Mouse (Mus musculus): ENCODE measurements around the gene Ilk. TPM values are rescaled to one million over a fixed set of nuclear protein-coding genes. Genes with fewer than 3 reads are reported as not detected.
A peak's percentile ranks its signal among the peaks of the same experiment; 100 is the strongest.

The Ilk gene
- polyA plus RNA-seq, 1 experiment from 2014 or later, result 191 TPM

GRCm38 (mm10) chr7:105753281-105753680 is 16.9 kb downstream of the Ilk start:
- Histone ChIP-seq H3K4me2 (ENCODE audit: low read length) (no peak overlapping the region), H3K9ac (replicated peaks; ENCODE audit: low read depth, low read length) (no peak overlapping the region), H3K36me3 (ENCODE audit: control insufficient read depth, insufficient read depth) (peaks cover 53% of the 10 kb centered on the region), H3K4me1 (replicated peaks; ENCODE audit: control insufficient read depth, insufficient read depth, low read length) (peaks cover 10% of the 10 kb centered on the region), H3K9me3 (ENCODE audit: control insufficient read depth, low read length) (no peaks in the 10 kb centered on the region), H3K27me3 (replicated peaks; ENCODE audit: control insufficient read depth, insufficient read depth, low read length) (no peaks in the 10 kb centered on the region), H3K27ac (ENCODE audit: low read length) (no peak overlapping the region), H3K4me3 (replicated peaks; ENCODE audit: low read length) (no peak overlapping the region)
- no peak for ATAC-seq
- WGBS, result 93% methylated on average over 10 of the region's 10 CpGs

DNA sequence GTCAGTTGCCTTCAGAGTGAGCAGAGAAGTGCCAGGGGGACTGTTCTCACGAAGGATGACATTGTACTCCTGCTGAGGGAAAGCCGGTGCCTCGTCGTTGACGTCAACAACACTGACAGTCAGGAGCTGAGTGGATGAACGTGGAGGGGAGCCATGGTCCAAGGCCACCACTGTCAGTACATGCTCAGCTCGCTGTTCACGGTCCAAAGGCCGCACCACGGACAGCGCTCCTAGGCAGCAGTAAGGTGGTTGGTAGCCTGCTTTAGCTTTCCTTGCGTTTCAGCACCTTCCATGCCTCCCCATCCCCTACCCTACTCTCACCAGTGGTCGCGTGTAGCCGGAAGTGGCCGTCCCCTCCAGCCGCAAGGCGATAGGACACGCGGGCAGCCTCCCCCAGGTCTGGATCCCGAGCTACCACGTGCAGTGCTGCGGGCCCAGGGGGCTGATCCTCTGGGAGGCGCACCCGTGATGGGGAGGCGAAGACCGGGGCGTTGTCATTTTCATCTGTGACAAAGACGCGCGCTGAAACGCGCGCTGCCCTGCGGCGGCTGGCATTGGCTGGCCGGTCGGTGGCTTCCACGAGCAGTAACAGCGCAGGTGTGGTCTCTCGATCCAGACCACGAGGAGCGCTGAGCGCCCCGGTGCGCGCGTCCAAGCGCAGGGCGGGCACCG is 25.6 kb downstream of the Ilk start:
- peak; percentile 10; the same call in 1 of the 2 replicates for ATAC-seq
- H3K9ac ChIP-seq (replicated peaks; ENCODE audit: low read depth, low read length), result no peak overlapping the region
- 22% methylated on average over 51 of the region's 51 CpGs for WGBS
- H3K27ac ChIP-seq (ENCODE audit: low read length), result no peak overlapping the region
- no peaks in the 10 kb centered on the region for H3K9me3 ChIP-seq (ENCODE audit: control insufficient read depth, low read length)
- no peak overlapping the region for H3K4me2 ChIP-seq (ENCODE audit: low read length)
- H3K36me3 ChIP-seq (ENCODE audit: control insufficient read depth, insufficient read depth), result peaks cover 78% of the 10 kb centered on the region
- H3K27me3 ChIP-seq (replicated peaks; ENCODE audit: control insufficient read depth, insufficient read depth, low read length), result no peaks in the 10 kb centered on the region
- no peaks in the 10 kb centered on the region; the same call in 1 of the 2 replicates for H3K4me1 ChIP-seq (replicated peaks; ENCODE audit: control insufficient read depth, insufficient read depth, low read length)
- H3K4me3 ChIP-seq (replicated peaks; ENCODE audit: low read length), result no peak overlapping the region

DNA sequence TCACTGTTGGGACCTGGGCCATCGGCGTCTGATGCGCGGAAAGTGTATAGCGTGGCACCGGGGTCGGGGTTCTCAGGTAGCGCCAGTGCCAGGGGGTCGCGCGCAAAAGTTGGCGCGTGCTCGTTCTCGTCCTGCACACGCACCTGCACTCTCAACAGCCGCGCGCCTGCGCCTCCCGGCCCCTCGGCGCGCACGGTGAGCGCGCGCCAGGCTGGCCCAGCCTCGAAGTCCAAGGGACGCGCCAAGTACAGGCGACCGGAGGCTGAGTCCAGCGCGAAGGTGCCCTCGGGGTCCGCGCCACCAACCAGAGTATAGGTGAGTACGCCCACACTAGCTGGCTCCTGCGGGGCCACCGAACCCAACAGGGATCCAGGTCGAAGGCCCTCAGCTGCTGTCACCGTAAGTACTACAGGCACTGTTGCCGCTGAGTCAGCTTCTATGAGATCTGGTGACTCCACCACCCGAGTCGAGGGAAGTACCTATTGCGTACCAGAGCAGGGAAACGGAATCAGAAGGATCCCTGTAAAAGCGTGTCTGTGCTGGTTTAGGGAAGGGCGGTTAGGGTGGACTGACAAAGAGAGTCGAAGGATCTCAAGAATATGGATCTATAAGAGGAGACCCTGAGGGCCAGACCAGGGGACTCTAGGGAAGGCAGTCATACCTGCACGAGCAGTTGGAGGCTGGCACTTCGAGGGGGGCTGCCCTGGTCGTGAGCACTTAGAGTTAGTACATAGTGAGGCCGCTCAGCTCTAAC is 26.3 kb downstream of the Ilk start:
- peak; percentile 19; the same call in 1 of the 2 replicates for ATAC-seq
- no peak overlapping the region for H3K4me2 ChIP-seq (ENCODE audit: low read length)
- H3K9ac ChIP-seq (replicated peaks; ENCODE audit: low read depth, low read length), result no peak overlapping the region
- H3K27me3 ChIP-seq (replicated peaks; ENCODE audit: control insufficient read depth, insufficient read depth, low read length), result no peaks in the 10 kb centered on the region
- H3K27ac ChIP-seq (ENCODE audit: low read length), result no peak overlapping the region
- H3K9me3 ChIP-seq (ENCODE audit: control insufficient read depth, low read length), result no peaks in the 10 kb centered on the region
- peaks cover 6% of the 10 kb centered on the region for H3K4me1 ChIP-seq (replicated peaks; ENCODE audit: control insufficient read depth, insufficient read depth, low read length)
- 26% methylated on average over 55 of the region's 55 CpGs for WGBS
- H3K36me3 ChIP-seq (ENCODE audit: control insufficient read depth, insufficient read depth), result peaks cover 71% of the 10 kb centered on the region
- no peak overlapping the region for H3K4me3 ChIP-seq (replicated peaks; ENCODE audit: low read length)

DNA sequence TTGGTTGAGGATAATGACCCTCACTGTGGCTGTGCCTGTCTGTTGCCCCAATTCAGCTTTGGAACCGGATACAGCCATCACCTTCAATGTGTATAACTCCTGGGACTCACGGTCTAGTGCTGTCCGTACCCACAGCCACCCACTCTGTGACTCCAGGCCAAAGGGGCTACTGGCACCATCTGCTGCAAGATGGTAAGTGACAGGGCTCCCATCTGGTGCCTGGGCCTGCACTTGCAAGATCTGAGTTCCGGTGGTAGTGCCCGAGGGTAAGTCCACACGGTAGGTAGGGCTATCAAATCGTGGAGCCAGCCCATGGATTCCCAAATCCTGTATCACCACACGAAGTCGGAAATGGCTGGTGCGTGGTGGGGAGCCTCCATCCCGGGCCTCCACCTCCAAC is 27.9 kb downstream of the Ilk start:
- 86% methylated on average over 11 of the region's 11 CpGs for WGBS
- Histone ChIP-seq H3K9ac (replicated peaks; ENCODE audit: low read depth, low read length) (no peak overlapping the region), H3K4me1 (replicated peaks; ENCODE audit: control insufficient read depth, insufficient read depth, low read length) (peaks cover 15% of the 10 kb centered on the region), H3K4me3 (replicated peaks; ENCODE audit: low read length) (no peak overlapping the region), H3K36me3 (ENCODE audit: control insufficient read depth, insufficient read depth) (peaks cover 55% of the 10 kb centered on the region), H3K4me2 (ENCODE audit: low read length) (no peak overlapping the region), H3K9me3 (ENCODE audit: control insufficient read depth, low read length) (no peaks in the 10 kb centered on the region), H3K27me3 (replicated peaks; ENCODE audit: control insufficient read depth, insufficient read depth, low read length) (no peaks in the 10 kb centered on the region), H3K27ac (ENCODE audit: low read length) (no peak overlapping the region)
- ATAC-seq, result no peak

DNA sequence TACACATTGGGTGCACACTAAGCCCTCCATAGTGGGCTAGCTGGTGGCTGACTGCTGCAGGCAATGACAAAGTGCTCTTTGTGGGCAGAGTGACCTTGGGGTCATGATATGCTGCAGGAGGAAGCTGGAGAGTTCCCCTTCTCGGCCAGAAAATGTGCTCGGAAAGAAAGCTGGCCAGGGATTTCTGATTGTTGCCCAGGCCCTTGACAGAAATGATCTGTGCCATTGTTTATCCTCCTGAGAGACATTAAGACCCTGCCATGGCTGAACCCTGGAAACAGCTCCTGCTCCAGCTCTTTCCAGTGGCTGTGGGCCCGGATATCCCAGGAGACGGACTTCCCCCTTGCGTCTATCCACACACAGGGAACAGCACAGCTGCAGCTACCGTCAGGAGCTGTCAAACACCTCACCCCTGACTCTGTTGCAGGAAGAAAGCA is 31.4 kb downstream of the Ilk start:
- H3K4me3 ChIP-seq (replicated peaks; ENCODE audit: low read length), result no peak overlapping the region
- WGBS, result 28% methylated on average over 6 of the region's 6 CpGs
- H3K4me1 ChIP-seq (replicated peaks; ENCODE audit: control insufficient read depth, insufficient read depth, low read length), result peaks cover 29% of the 10 kb centered on the region
- no peak overlapping the region for H3K4me2 ChIP-seq (ENCODE audit: low read length)
- ATAC-seq, result peak; percentile 13; the same call in 1 of the 2 replicates
- H3K9ac ChIP-seq (replicated peaks; ENCODE audit: low read depth, low read length), result no peak overlapping the region; the same call in 1 of the 2 replicates
- H3K9me3 ChIP-seq (ENCODE audit: control insufficient read depth, low read length), result no peaks in the 10 kb centered on the region
- no peak overlapping the region for H3K27ac ChIP-seq (ENCODE audit: low read length)
- no peaks in the 10 kb centered on the region for H3K27me3 ChIP-seq (replicated peaks; ENCODE audit: control insufficient read depth, insufficient read depth, low read length)
- H3K36me3 ChIP-seq (ENCODE audit: control insufficient read depth, insufficient read depth), result peaks cover 60% of the 10 kb centered on the region

- 90% methylated on average over 3 of the region's 3 CpGs for WGBS
Observed at GRCm38 (mm10) chr7:105769959-105770358, 33.6 kb downstream of the Ilk start.

DNA sequence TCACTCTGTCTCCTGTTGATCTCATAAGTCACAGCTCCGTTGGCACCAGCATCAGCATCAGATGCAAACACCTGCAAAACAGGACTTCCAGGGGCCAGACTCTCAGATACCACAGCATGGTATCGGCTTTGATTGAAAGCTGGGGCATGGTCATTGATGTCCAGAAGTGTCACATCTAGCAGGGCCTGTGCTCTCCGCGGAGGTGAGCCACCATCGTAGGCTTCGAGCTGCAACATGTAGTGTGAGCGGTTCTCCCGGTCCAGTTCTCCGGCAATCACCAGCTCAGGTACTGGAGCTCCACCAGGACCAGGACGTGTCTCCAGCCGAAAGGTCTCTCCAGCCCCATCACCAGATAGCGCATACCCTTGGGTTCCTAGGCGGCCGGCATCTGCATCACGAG is 35.9 kb downstream of the Ilk start:
- Histone ChIP-seq H3K9me3 (ENCODE audit: control insufficient read depth, low read length) (no peaks in the 10 kb centered on the region), H3K36me3 (ENCODE audit: control insufficient read depth, insufficient read depth) (peaks cover 29% of the 10 kb centered on the region), H3K9ac (replicated peaks; ENCODE audit: low read depth, low read length) (no peak overlapping the region), H3K4me3 (replicated peaks; ENCODE audit: low read length) (no peak overlapping the region), H3K4me2 (ENCODE audit: low read length) (no peak overlapping the region), H3K27me3 (replicated peaks; ENCODE audit: control insufficient read depth, insufficient read depth, low read length) (no peaks in the 10 kb centered on the region), H3K27ac (ENCODE audit: low read length) (no peak overlapping the region), H3K4me1 (replicated peaks; ENCODE audit: control insufficient read depth, insufficient read depth, low read length) (peaks cover 45% of the 10 kb centered on the region)
- WGBS, result 97% methylated on average over 15 of the region's 15 CpGs
- ATAC-seq, result no peak

More at GRCm38 (mm10) chr7:105769959-105770358, 33.6 kb downstream of the Ilk start:
- Histone ChIP-seq H3K27ac (ENCODE audit: low read length) (no peak overlapping the region), H3K4me3 (replicated peaks; ENCODE audit: low read length) (no peak overlapping the region), H3K36me3 (ENCODE audit: control insufficient read depth, insufficient read depth) (peaks cover 43% of the 10 kb centered on the region), H3K4me1 (replicated peaks; ENCODE audit: control insufficient read depth, insufficient read depth, low read length) (peaks cover 31% of the 10 kb centered on the region), H3K4me2 (ENCODE audit: low read length) (no peak overlapping the region), H3K9me3 (ENCODE audit: control insufficient read depth, low read length) (no peaks in the 10 kb centered on the region), H3K27me3 (replicated peaks; ENCODE audit: control insufficient read depth, insufficient read depth, low read length) (no peaks in the 10 kb centered on the region), H3K9ac (replicated peaks; ENCODE audit: low read depth, low read length) (no peak overlapping the region)
- ATAC-seq, result no peak

DNA sequence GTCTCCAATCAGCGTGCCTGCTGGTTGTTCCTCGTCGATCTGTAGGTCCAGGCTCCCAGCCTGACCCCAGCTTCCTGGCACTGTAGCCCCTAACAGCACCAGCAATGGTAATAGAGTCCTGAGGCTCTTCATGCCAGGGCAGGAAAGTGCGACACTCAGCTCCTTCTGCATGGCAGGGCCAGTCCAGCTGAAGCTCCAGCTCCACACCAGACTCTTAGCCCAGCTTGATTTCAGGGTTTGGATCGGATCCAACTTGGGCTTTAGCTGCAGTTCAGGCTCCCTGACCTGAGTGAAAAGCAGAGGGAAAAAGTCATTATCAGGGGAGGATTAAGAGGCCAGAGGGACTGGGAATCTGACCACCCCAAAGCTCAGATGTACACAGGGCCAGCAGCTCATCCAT is 36.6 kb downstream of the Ilk start:
- no peak for ATAC-seq

GRCm38 (mm10) chr7:105774661-105775060 is 38.3 kb downstream of the Ilk start:
- H3K36me3 ChIP-seq (ENCODE audit: control insufficient read depth, insufficient read depth), result peaks cover 32% of the 10 kb centered on the region
- no peaks in the 10 kb centered on the region for H3K9me3 ChIP-seq (ENCODE audit: control insufficient read depth, low read length)
- WGBS, result 31% methylated on average over 8 of the region's 8 CpGs
- no peak overlapping the region for H3K4me2 ChIP-seq (ENCODE audit: low read length)
- H3K27ac ChIP-seq (ENCODE audit: low read length), result no peak overlapping the region
- H3K27me3 ChIP-seq (replicated peaks; ENCODE audit: control insufficient read depth, insufficient read depth, low read length), result no peaks in the 10 kb centered on the region
- peaks cover 51% of the 10 kb centered on the region for H3K4me1 ChIP-seq (replicated peaks; ENCODE audit: control insufficient read depth, insufficient read depth, low read length)
- no peak for ATAC-seq
- no peak overlapping the region for H3K9ac ChIP-seq (replicated peaks; ENCODE audit: low read depth, low read length)
- H3K4me3 ChIP-seq (replicated peaks; ENCODE audit: low read length), result no peak overlapping the region

More for the DNA sequence above, 36.6 kb downstream of the Ilk start:
- WGBS, result 86% methylated on average over 5 of the region's 5 CpGs
- peaks cover 44% of the 10 kb centered on the region for H3K4me1 ChIP-seq (replicated peaks; ENCODE audit: control insufficient read depth, insufficient read depth, low read length)
- H3K9me3 ChIP-seq (ENCODE audit: control insufficient read depth, low read length), result no peaks in the 10 kb centered on the region
- H3K9ac ChIP-seq (replicated peaks; ENCODE audit: low read depth, low read length), result no peak overlapping the region
- H3K36me3 ChIP-seq (ENCODE audit: control insufficient read depth, insufficient read depth), result peaks cover 29% of the 10 kb centered on the region
- no peak overlapping the region for H3K4me3 ChIP-seq (replicated peaks; ENCODE audit: low read length)
- H3K27ac ChIP-seq (ENCODE audit: low read length), result no peak overlapping the region
- no peak overlapping the region for H3K4me2 ChIP-seq (ENCODE audit: low read length)
- H3K27me3 ChIP-seq (replicated peaks; ENCODE audit: control insufficient read depth, insufficient read depth, low read length), result no peaks in the 10 kb centered on the region

Measured in forebrain, embryonic 16.5 days (tissue).